Mouse (Mus musculus): ENCODE measurements around the gene BC035947. TPM values are rescaled to one million over a fixed set of nuclear protein-coding genes. Genes with fewer than 3 reads are reported as not detected.

The BC035947 gene
- polyA plus RNA-seq, 1 experiment from 2014 or later, result 0.38 TPM

Other genes starting within 250 kb of the BC035947 start
- gene Sgpp2, start 201.8 kb downstream of the BC035947 start, polyA plus RNA-seq (2015; fragmentation: Nextera tagmentation; extraction: Ambion mirVana), result 0.70 and 0.76 TPM in 2 replicates
- 137 and 138 TPM in 2 replicates for gene Farsb, start 23.3 kb downstream of the BC035947 start, polyA plus RNA-seq (2015; fragmentation: Nextera tagmentation; extraction: Ambion mirVana)
- 0.72 TPM in 1 of 2 replicates, not detected in the other for gene Mogat1, start 1.2 kb downstream of the BC035947 start, polyA plus RNA-seq (2015; fragmentation: Nextera tagmentation; extraction: Ambion mirVana)
- 76.8 and 83.2 TPM in 2 replicates for gene Acsl3, start 145.7 kb upstream of the BC035947 start, polyA plus RNA-seq (2015; fragmentation: Nextera tagmentation; extraction: Ambion mirVana)
- gene Utp14b, start 145.9 kb upstream of the BC035947 start, polyA plus RNA-seq (2015; fragmentation: Nextera tagmentation; extraction: Ambion mirVana), result 4.3 and 4.4 TPM in 2 replicates

Measured in limb, embryonic 13.5 days (tissue).